Mouse (Mus musculus): ENCODE results near the gene Nemp1. TPM values are rescaled to one million over a fixed set of nuclear protein-coding genes. Genes with fewer than 3 reads are reported as not detected.

The Nemp1 gene
- total RNA-seq, 1 experiment: 23.6 TPM

DNA sequence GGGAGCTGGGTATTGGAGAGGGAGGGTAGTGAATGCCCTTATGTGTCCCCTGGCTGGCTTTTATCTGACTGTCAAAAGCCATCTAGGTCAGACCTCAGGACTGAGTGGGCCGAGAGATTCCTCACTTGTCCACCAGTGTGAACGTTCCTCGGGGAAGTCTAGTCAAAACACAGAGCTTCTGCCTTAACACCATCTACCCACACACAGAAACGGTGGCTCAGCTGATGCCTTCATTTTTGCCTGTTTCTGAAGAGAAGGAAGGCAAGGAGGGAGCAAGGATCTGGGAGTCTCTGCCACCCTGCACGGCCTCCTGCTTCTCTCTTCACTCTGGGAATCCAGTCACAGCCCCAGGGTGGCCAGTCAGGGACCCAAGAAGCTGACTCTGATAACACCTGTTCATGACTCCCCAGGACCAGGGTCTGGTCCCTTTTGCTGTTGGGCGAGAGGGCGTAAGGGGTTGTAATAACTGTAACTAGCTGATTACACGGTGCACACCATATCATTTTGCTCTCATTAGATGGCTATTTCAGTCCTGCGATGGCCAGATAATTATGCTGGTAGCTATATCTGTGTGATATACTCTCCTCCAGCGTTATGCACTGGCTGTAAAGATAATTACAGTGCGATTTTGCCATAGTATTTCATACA lies 63.7 kb downstream of the Nemp1 start:
- no peak overlapping the region for H3K4me3 ChIP-seq (ENCODE audit: insufficient read depth in 1 of 2, low read depth in 1 of 2, low read length in 2 of 2, poor library complexity in 1 of 2, severe bottlenecking in 1 of 2)
- no peak for DNase-seq (ENCODE audit: low read depth, low spot score)
- H3K9ac ChIP-seq (ENCODE audit: insufficient read depth, low read depth, low read length, poor library complexity, severe bottlenecking): no peak overlapping the region
- no peak for TF ChIP-seq HCFC1 (IDR thresholded peaks at IDR 0.05; ENCODE audit: borderline replicate concordance, insufficient read depth, low read length)
- TF ChIP-seq CHD2 (IDR thresholded peaks at IDR 0.05; ENCODE audit: low read depth, low read length): no peak
- TF ChIP-seq ZC3H11A (IDR thresholded peaks at IDR 0.05; ENCODE audit: borderline replicate concordance, low read depth, low read length): no peak
- TF ChIP-seq ZNF384 (IDR thresholded peaks at IDR 0.05; ENCODE audit: low read depth, low read length): no peak
- TF ChIP-seq MAFK (IDR thresholded peaks at IDR 0.05; ENCODE audit: insufficient read depth, low read depth, low read length): no peak
- H3K27ac ChIP-seq (ENCODE audit: insufficient read depth, low read depth, low read length, poor library complexity, severe bottlenecking): no peak overlapping the region
- H3K36me3 ChIP-seq (ENCODE audit: control insufficient read depth, insufficient read depth, low read length, poor library complexity, severe bottlenecking): no peaks in the 10 kb centered on the region
- no peaks in the 10 kb centered on the region for H3K9me3 ChIP-seq (ENCODE audit: control insufficient read depth, insufficient read depth, low read depth, low read length)
- peaks cover 7 to 13% of the 10 kb centered on the region in 2 experiments; a peak in 1 of 4 replicates for H3K4me1 ChIP-seq (ENCODE audit: control insufficient read depth in 2 of 2, insufficient read depth in 2 of 2, low read length in 2 of 2, poor library complexity in 1 of 2)
- in situ Hi-C loops (cut with MboI; ENCODE audit: low sequenced_read_pairs in 2 of 2, unreplicated experiment in 2 of 2): no loop called here

DNA sequence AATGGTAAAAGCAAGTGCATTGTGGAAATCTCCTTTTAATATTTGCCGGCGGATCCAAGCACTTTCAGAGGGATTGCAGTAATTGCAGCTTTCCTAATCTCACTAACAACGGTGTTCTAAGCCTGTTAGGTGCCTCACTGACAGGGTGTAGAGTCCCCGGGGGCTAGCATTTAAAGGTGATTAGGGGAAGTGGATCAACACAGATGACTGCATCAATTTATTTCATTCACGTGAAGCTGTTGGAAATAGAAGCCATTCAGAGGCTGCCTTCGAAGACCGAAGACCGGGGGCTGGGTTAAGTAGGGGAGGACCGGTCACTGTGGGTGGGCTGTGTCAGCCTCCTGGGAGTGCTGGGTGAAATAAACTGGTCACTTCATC lies 64.2 kb downstream of the Nemp1 start:
- H3K9me3 ChIP-seq (ENCODE audit: control insufficient read depth, insufficient read depth, low read depth, low read length): no peaks in the 10 kb centered on the region
- no peak overlapping the region for H3K4me3 ChIP-seq (ENCODE audit: insufficient read depth in 1 of 2, low read depth in 1 of 2, low read length in 2 of 2, poor library complexity in 1 of 2, severe bottlenecking in 1 of 2)
- peaks cover 7 to 13% of the 10 kb centered on the region in 2 experiments; a peak in 1 of 4 replicates for H3K4me1 ChIP-seq (ENCODE audit: control insufficient read depth in 2 of 2, insufficient read depth in 2 of 2, low read length in 2 of 2, poor library complexity in 1 of 2)
- TF ChIP-seq ZNF384 (IDR thresholded peaks at IDR 0.05; ENCODE audit: low read depth, low read length): no peak
- TF ChIP-seq HCFC1 (IDR thresholded peaks at IDR 0.05; ENCODE audit: borderline replicate concordance, insufficient read depth, low read length): no peak
- TF ChIP-seq ZC3H11A (IDR thresholded peaks at IDR 0.05; ENCODE audit: borderline replicate concordance, low read depth, low read length): no peak
- TF ChIP-seq CHD2 (IDR thresholded peaks at IDR 0.05; ENCODE audit: low read depth, low read length): no peak
- TF ChIP-seq MAFK (IDR thresholded peaks at IDR 0.05; ENCODE audit: insufficient read depth, low read depth, low read length): no peak
- no peak overlapping the region for H3K27ac ChIP-seq (ENCODE audit: insufficient read depth, low read depth, low read length, poor library complexity, severe bottlenecking)
- in situ Hi-C loops (cut with MboI; ENCODE audit: low sequenced_read_pairs in 2 of 2, unreplicated experiment in 2 of 2): no loop called here
- DNase-seq (ENCODE audit: low read depth, low spot score): no peak
- H3K36me3 ChIP-seq (ENCODE audit: control insufficient read depth, insufficient read depth, low read length, poor library complexity, severe bottlenecking): no peaks in the 10 kb centered on the region
- no peak overlapping the region for H3K9ac ChIP-seq (ENCODE audit: insufficient read depth, low read depth, low read length, poor library complexity, severe bottlenecking)

DNA sequence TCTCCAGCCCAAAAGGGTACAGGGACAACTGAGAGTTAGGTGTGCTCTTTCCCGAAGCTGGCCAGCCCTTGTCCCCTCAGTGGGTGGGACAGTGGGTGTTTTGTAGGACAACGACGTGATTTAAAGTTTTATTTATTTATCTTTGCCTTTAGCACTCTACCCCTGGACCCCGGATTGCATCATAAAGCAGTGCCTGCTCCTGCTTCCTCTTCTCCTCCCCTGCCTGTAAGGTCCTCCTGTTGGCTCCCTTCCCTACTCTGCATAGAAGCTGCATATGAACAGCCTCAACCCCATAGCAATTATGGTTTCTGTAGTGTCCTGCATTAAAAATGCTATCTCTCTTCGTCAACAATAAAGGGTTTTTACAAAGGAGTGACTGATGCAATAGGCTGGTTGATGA lies 64.7 kb downstream of the Nemp1 start:
- no peak overlapping the region for H3K9ac ChIP-seq (ENCODE audit: insufficient read depth, low read depth, low read length, poor library complexity, severe bottlenecking)
- no peaks in the 10 kb centered on the region for H3K9me3 ChIP-seq (ENCODE audit: control insufficient read depth, insufficient read depth, low read depth, low read length)
- no peak for DNase-seq (ENCODE audit: low read depth, low spot score)
- in situ Hi-C loops (cut with MboI; ENCODE audit: low sequenced_read_pairs in 2 of 2, unreplicated experiment in 2 of 2): no loop called here
- H3K4me3 ChIP-seq (ENCODE audit: insufficient read depth in 1 of 2, low read depth in 1 of 2, low read length in 2 of 2, poor library complexity in 1 of 2, severe bottlenecking in 1 of 2): no peak overlapping the region
- no peak overlapping the region for H3K27ac ChIP-seq (ENCODE audit: insufficient read depth, low read depth, low read length, poor library complexity, severe bottlenecking)
- no peaks in the 10 kb centered on the region for H3K36me3 ChIP-seq (ENCODE audit: control insufficient read depth, insufficient read depth, low read length, poor library complexity, severe bottlenecking)
- TF ChIP-seq HCFC1 (IDR thresholded peaks at IDR 0.05; ENCODE audit: borderline replicate concordance, insufficient read depth, low read length): no peak
- TF ChIP-seq ZNF384 (IDR thresholded peaks at IDR 0.05; ENCODE audit: low read depth, low read length): no peak
- TF ChIP-seq MAFK (IDR thresholded peaks at IDR 0.05; ENCODE audit: insufficient read depth, low read depth, low read length): no peak
- TF ChIP-seq ZC3H11A (IDR thresholded peaks at IDR 0.05; ENCODE audit: borderline replicate concordance, low read depth, low read length): no peak
- TF ChIP-seq CHD2 (IDR thresholded peaks at IDR 0.05; ENCODE audit: low read depth, low read length): no peak
- peaks cover 7 to 13% of the 10 kb centered on the region in 2 experiments; a peak in 1 of 4 replicates for H3K4me1 ChIP-seq (ENCODE audit: control insufficient read depth in 2 of 2, insufficient read depth in 2 of 2, low read length in 2 of 2, poor library complexity in 1 of 2)

DNA sequence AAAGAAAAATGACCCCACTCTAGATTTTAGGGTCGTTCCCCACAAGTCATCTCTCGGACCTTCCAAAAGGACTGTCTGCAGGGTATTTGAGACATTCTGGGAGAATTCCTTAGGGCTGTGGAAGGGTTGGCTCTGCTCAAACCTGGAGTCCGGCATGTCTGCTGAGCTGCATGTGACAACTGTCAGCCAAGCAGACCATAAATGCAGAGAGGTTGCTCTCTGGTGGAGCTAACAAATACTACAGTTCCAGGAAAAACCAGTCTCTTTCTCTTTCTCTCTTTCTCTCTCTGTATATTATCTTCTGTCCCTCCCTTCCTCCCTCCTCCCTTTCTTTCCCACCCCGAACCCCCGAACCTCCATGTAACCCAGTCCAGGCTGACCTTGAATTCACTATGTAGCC lies 67.7 kb downstream of the Nemp1 start:
- H3K4me3 ChIP-seq (ENCODE audit: insufficient read depth in 1 of 2, low read depth in 1 of 2, low read length in 2 of 2, poor library complexity in 1 of 2, severe bottlenecking in 1 of 2): no peak overlapping the region
- no peak for DNase-seq (ENCODE audit: low read depth, low spot score)

More for the DNA sequence above, 67.7 kb downstream of the Nemp1 start:
- Histone ChIP-seq H3K27ac (ENCODE audit: insufficient read depth, low read depth, low read length, poor library complexity, severe bottlenecking) (no peak overlapping the region), H3K4me1 (ENCODE audit: control insufficient read depth in 2 of 2, insufficient read depth in 2 of 2, low read length in 2 of 2, poor library complexity in 1 of 2) (peaks cover 5 to 11% of the 10 kb centered on the region in 2 experiments; a peak in 1 of 4 replicates), H3K9me3 (ENCODE audit: control insufficient read depth, insufficient read depth, low read depth, low read length) (no peaks in the 10 kb centered on the region), H3K9ac (ENCODE audit: insufficient read depth, low read depth, low read length, poor library complexity, severe bottlenecking) (no peak overlapping the region), H3K36me3 (ENCODE audit: control insufficient read depth, insufficient read depth, low read length, poor library complexity, severe bottlenecking) (no peaks in the 10 kb centered on the region)
- in situ Hi-C loops (cut with MboI; ENCODE audit: low sequenced_read_pairs in 2 of 2, unreplicated experiment in 2 of 2): no loop called here
- TF ChIP-seq HCFC1 (IDR thresholded peaks at IDR 0.05; ENCODE audit: borderline replicate concordance, insufficient read depth, low read length) (no peak), ZC3H11A (IDR thresholded peaks at IDR 0.05; ENCODE audit: borderline replicate concordance, low read depth, low read length) (0 out of 2 replicates have a peak, but pooled peaks have one; percentile 11)
